Mouse (Mus musculus) hindbrain, embryonic 14.5 days (tissue): ENCODE results near the gene Plcb2. TPM values are rescaled to one million over a fixed set of nuclear protein-coding genes. Genes with fewer than 3 reads are reported as not detected.

Experiments used
- ATAC-seq: fragments of 200-750 bp; cut with Nextera tagmentation; 2 replicates; pipeline ENCODE4 v1.8.0; 2017; ENCODE audit warnings: moderate number of reproducible peaks, mild to moderate bottlenecking, moderate TSS enrichment, moderate library complexity; ENCODE audit not compliant: low FRiP score
- DNase-seq: peaks from one replicate; pipeline ENCODE4 v3.0.0-alpha.2; 2015; ENCODE audit warnings: low spot score
- H3K27ac ChIP-seq: fragments of 300-500 bp; sonication (generic); 2 replicates; pipeline ENCODE4 v1.5.1; 2014; ENCODE audit warnings: mild to moderate bottlenecking, moderate library complexity
- H3K27me3 ChIP-seq: fragments of 300-500 bp; sonication (generic); 2 replicates; pipeline ENCODE4 v1.6.1; 2014; ENCODE audit warnings: mild to moderate bottlenecking, low read length, mixed read lengths; ENCODE audit not compliant: control insufficient read depth, insufficient read depth
- H3K36me3 ChIP-seq: fragments of 300-500 bp; sonication (generic); replicated peaks from 2 replicates; pipeline ENCODE4 v1.6.1; 2014; ENCODE audit not compliant: control insufficient read depth, insufficient read depth
- H3K4me1 ChIP-seq: fragments of 300-500 bp; sonication (generic); replicated peaks from 2 replicates; pipeline ENCODE4 v1.6.1; 2014; ENCODE audit warnings: antibody characterized with exemption, low read length, mixed read lengths; ENCODE audit not compliant: control insufficient read depth, insufficient read depth
- H3K4me2 ChIP-seq: fragments of 300-500 bp; sonication (generic); replicated peaks from 2 replicates; pipeline ENCODE4 v1.6.1; 2014; ENCODE audit warnings: mild to moderate bottlenecking, moderate library complexity
- H3K4me3 ChIP-seq: fragments of 300-500 bp; sonication (generic); replicated peaks from 2 replicates; pipeline ENCODE4 v1.5.1; 2014; ENCODE audit warnings: mild to moderate bottlenecking, low read length
- H3K9ac ChIP-seq: fragments of 300-500 bp; sonication (generic); 2 replicates; pipeline ENCODE4 v1.6.1; 2014
- H3K9me3 ChIP-seq: fragments of 300-500 bp; sonication (generic); 2 replicates; pipeline ENCODE4 v1.6.1; 2016; ENCODE audit warnings: low read length; ENCODE audit not compliant: control insufficient read depth
- WGBS: fragments of 180-500 bp; shearing (Covaris S2); extraction: QIAGEN DNeasy Blood & Tissue Kit; methylation state at CpG from one replicate; pipeline ENCODE4 v1.1.7; 2014; 5-methylcytosine and 5-hydroxymethylcytosine counted together
- polyA plus RNA-seq: library from polyadenylated mRNA; unstranded; fragments of >200 nt; fragmentation: Nextera tagmentation; extraction: Ambion mirVana; gene quantifications from 2 replicates; pipeline ENCODE4 v1.2.1, GENCODE M21; 2014

Gene Plcb2
- polyA plus RNA-seq, 1 experiment from 2014 or later, result 0.54 TPM

DNA sequence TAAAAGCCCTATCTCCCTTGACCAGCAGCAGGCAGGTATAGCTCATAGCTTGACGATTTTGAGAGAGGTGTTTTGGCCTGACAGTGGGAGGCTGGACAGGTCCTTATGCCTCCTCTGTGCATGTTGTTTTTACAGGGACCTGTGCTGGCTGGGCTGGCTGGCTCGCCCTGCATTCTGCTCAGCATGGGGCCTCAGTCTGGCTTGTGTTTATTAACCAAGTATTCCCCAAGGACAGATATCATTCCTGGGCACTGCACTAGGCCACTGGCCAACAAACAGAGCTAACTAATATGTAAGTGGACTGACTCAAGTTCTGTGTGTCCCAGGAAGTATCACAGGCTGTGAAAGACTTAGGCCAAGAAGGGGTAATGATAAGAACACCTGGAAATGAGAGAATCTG, 58.5 kb downstream of the Plcb2 start:
- peaks cover 15% of the 10 kb centered on the region for H3K4me1 ChIP-seq
- H3K36me3 ChIP-seq, result no peaks in the 10 kb centered on the region
- peaks cover 31% of the 10 kb centered on the region for H3K27me3 ChIP-seq
- DNase-seq (no peak), ATAC-seq (no peak)
- H3K9ac ChIP-seq, result no peak overlapping the region
- no peak overlapping the region for H3K27ac ChIP-seq
- H3K4me3 ChIP-seq, result no peak overlapping the region
- 41% methylated on average over 2 of the region's 2 CpGs for WGBS
- H3K9me3 ChIP-seq, result no peaks in the 10 kb centered on the region
- no peak overlapping the region for H3K4me2 ChIP-seq

DNA sequence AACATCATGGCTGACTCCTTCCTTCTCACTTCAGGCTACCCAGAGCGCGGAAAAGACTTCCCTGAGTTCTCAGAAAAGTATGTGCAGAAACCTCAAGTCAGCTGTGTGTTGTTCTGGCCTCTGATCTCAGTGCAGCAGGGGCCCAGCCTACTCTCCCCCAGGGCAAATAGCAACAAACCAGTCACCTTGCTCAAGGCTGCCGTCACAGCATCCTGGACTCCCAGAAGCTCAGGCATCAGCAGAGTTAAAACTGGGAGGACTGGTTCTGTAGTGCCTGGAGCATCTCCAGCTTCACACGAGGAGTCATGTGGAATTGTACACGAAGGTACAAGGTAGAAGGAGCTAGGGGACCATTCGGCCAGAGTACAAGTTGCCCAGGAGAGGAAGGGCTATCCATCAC, 59.0 kb downstream of the Plcb2 start:
- Histone ChIP-seq H3K4me1 (peaks cover 18% of the 10 kb centered on the region), H3K9me3 (no peaks in the 10 kb centered on the region), H3K9ac (no peak overlapping the region), H3K36me3 (no peaks in the 10 kb centered on the region), H3K27ac (no peak overlapping the region), H3K4me3 (no peak overlapping the region), H3K27me3 (peaks cover 26% of the 10 kb centered on the region), H3K4me2 (no peak overlapping the region)
- DNase-seq, result no peak
- ATAC-seq, result no peak
- 67% methylated on average over 6 of the region's 6 CpGs for whole genome bisulfite sequencing

DNA sequence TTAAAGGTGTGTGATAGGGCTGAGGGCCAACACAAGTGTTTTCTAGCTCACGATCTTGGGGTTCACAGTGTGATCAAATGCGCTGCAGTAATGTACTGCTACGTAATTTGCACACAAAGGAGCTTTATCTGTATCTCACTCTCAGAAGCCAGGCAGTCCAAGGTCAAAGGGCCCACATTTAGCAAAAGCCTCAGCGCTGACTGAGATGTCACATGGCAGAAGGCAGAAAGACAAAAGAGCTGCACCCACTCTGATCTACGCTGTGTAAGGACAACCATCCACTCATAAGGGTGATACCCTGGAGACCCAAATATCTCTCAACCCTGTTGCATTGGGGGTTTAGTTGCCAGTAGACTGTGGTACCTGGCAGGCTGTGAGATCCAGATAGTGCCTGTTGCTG, 61.1 kb downstream of the Plcb2 start:
- Histone ChIP-seq H3K27ac (no peak overlapping the region), H3K4me1 (peaks cover 30% of the 10 kb centered on the region), H3K9ac (no peak overlapping the region), H3K4me3 (no peak overlapping the region), H3K4me2 (no peak overlapping the region), H3K36me3 (no peaks in the 10 kb centered on the region), H3K27me3 (0 out of 2 replicates have a peak, but pooled peaks cover 5% of the 10 kb centered on the region), H3K9me3 (no peaks in the 10 kb centered on the region)
- DNase-seq (no peak), ATAC-seq (no peak)
- WGBS, result 74% methylated on average over 5 of the region's 5 CpGs

DNA sequence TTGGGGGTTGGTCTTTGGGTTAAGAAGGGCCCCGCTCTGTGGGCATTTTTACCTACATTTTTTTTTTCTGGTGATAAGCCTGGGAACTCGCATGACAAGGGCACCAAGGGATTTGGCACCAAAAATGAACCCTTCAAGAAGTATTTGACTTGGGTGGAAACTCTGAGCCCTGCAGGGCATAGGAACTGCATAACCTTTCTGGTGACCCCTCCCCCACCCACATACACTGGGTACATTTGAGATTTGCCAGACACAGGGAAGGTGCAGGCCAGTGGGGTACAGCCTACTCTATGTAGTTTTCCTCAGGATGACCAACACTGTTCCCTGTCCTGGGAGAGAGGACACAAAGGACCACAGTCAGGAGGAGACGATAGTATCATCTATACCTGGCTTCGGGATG, 62.6 kb downstream of the Plcb2 start:
- Histone ChIP-seq H3K4me3 (no peak overlapping the region), H3K36me3 (no peaks in the 10 kb centered on the region), H3K4me2 (peak overlapping the region; percentile 75), H3K9me3 (no peaks in the 10 kb centered on the region), H3K4me1 (peaks cover 30% of the 10 kb centered on the region), H3K27ac (no peak overlapping the region), H3K27me3 (no peaks in the 10 kb centered on the region), H3K9ac (no peak overlapping the region)
- ATAC-seq (no peak), DNase-seq (no peak)
- 83% methylated on average over 4 of the region's 4 CpGs for WGBS

DNA sequence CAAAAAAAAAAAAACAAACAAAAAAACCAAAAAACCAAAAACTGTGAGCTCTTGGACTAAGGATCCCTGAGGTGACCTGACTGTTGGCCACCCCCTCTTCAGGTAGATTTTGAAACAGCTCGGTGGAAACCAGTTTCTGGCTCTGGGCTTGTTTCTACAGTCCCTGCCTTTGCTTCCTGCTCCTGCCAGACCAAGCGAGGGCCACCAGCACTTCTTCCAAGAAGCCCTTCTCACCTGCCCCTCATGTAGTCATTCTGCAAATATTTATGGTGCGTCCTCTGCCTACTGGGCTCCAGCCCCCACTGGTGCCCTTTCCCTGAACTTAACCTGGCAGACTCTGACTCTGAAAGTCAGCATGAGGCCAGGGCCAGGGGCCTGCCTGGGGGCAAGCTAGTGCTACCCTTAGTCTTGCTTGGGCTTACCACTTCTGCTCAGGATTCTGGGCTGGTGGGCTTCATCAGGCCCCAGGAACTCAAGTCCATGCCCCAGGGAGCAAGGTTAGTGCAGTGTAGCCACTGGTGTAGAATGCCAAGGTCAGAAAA, 63.2 kb downstream of the Plcb2 start:
- 85% methylated on average over 3 of the region's 3 CpGs for WGBS
- Histone ChIP-seq H3K27ac (no peak overlapping the region), H3K4me2 (peak overlapping the region; percentile 75), H3K9me3 (no peaks in the 10 kb centered on the region), H3K36me3 (no peaks in the 10 kb centered on the region), H3K4me3 (no peak overlapping the region), H3K27me3 (no peaks in the 10 kb centered on the region), H3K9ac (0 out of 2 replicates have a peak overlapping the region, but pooled peaks have one; percentile 75), H3K4me1 (peaks cover 30% of the 10 kb centered on the region)
- ATAC-seq, result no peak
- DNase-seq, result no peak

DNA sequence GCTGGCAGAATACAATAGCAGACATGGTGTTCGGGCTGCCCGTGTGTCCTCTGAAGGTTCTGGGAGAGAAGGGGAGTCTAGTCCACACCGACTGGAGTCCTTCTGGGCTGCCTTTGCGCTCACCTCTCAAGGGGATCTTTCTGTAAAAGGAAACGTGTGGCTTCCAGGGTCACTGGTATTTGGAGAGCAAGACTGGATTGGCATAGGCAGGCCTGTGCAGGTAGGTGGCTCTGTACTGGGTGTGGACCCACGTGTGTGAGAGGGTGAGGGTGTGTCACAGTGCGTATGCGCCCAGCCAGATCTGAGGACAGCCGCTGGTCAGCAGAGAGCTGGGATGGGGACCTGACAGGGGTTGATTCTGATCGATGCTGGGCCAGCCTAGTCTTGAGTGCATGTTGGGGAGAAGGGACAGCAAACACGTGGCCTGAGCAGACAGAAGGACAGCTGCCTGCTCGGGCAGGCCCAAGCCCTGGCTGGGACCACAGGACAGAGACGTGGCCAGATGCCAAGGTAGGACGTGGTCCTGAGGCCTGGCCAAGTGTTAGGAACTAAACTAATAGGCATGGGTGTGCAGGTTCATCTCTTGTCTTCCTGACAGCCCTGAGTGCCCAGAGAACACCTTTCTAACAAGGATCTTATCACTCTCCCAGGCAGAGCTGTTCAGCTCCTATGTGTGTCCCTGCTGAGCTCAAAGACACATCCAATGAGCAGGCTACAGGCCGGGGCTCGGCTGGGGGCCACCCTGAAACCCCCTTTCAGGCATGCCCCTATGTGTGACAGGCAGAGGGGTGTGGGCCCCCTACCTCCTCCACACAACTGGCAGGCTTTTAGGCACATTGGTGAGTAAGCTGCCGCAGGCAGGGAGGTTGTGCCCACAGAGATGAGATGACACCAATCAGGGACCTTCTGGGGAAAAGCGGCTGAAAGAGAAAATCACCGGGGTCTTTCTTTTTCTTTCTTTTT, 64.2 kb downstream of the Plcb2 start:
- 43% methylated on average over 19 of the region's 19 CpGs for WGBS
- peaks cover 30% of the 10 kb centered on the region for H3K4me1 ChIP-seq
- no peak for DNase-seq

DNA sequence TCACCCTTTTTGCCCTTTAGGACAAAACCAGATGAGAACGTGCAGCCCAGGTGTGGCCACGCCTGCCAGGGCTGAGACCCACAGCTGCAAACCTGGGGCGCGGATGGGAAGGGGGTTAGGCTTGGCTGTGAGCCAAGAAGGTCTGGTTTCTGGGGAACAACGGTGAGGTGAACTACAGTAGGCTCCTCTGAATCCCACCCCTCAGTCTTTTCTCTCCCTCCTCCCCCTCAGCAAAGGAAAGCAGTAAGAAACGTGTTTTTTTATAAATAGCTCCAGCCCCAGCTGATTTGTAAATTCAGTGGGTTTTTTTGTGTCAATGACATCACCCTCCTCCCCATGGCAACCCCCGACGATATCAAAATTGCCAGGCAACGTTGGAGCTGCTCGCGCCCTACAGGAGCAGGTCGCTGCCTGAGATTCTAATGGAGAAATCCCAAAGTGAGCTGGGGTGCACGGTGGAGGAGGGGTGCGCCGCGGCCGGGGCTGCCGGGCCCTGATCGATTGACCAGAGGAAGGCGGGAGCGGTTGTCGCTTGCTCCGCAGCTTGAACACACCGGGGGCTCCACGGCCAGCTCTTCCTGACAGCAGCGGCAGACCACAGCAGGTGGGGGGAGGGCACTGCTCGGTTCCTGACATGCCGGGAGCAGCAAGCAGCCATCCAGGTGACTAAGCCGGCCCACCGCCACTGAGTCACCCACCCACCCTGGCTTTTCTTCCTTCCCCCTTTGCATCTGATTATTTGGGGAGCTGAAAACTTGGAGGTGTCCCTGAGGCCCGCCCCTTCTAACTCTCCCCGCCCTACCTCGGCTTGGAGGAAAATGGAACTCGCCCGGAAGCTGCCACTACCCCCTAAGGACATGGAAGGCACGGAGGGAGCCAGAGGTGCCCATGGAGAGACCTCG, 65.1 kb downstream of the Plcb2 start, which contains the start of gene Pak6:
Pak6 (plus strand) TSS at position 402 of the 902 bp plus-strand sequence.
- H3K36me3 ChIP-seq, result no peaks in the 10 kb centered on the region
- WGBS, result 2% methylated on average over 37 of the region's 37 CpGs
- DNase-seq (peak; percentile 70), ATAC-seq (peak; percentile 41)
- no peaks in the 10 kb centered on the region for H3K9me3 ChIP-seq
- peak within 1 kb of the TSS; percentile 52 for H3K4me3 ChIP-seq
- peak within 1 kb of the TSS; percentile 75 for H3K9ac ChIP-seq
- H3K27me3 ChIP-seq, result no peaks in the 10 kb centered on the region
- H3K27ac ChIP-seq, result peak within 1 kb of the TSS; percentile 76
- H3K4me2 ChIP-seq, result peak within 1 kb of the TSS; percentile 75
- H3K4me1 ChIP-seq, result peaks cover 30% of the 10 kb centered on the region

More for the DNA sequence above, 64.2 kb downstream of the Plcb2 start:
- H3K9me3 ChIP-seq, result no peaks in the 10 kb centered on the region
- no peaks in the 10 kb centered on the region for H3K27me3 ChIP-seq
- H3K4me3 ChIP-seq, result peak overlapping the region; percentile 52
- peak overlapping the region; percentile 75 for H3K9ac ChIP-seq
- no peaks in the 10 kb centered on the region for H3K36me3 ChIP-seq
- peak overlapping the region; percentile 75 for H3K4me2 ChIP-seq
- H3K27ac ChIP-seq, result peak overlapping the region; percentile 76; the same call in 1 of the 2 replicates
- peak; percentile 46 for ATAC-seq

DNA sequence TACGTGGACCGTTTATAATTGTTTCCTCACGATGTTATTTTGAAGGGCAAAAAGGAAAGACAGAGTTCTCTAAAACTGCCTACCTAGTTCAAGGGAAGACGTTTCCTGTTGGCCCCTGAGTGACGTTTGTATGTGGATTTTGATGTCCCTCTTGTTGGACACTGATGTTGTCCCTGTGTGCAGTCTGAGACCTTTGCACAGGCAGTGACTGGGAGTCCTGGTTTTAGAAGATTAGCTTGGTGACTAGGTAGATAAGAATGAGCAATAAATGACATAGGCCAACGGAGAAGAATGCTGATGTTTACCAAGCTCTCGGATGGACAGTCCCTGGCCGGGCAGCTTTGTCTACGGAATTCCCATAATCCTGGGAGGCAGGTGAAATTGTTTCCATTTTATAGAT, 66.3 kb downstream of the Plcb2 start:
- Histone ChIP-seq H3K36me3 (no peaks in the 10 kb centered on the region), H3K9me3 (no peaks in the 10 kb centered on the region), H3K4me1 (peaks cover 30% of the 10 kb centered on the region), H3K4me3 (no peak overlapping the region), H3K9ac (no peak overlapping the region), H3K4me2 (0 out of 2 replicates have a peak overlapping the region, but pooled peaks have one; percentile 75), H3K27ac (no peak overlapping the region), H3K27me3 (no peaks in the 10 kb centered on the region)
- DNase-seq (no peak), ATAC-seq (no peak)
- 89% methylated on average over 9 of the region's 9 CpGs for WGBS
